Mouse (Mus musculus) erythroid progenitor cell, adult 5-6 weeks (primary cell): ENCODE results near the gene Gm13288. TPM values are rescaled to one million over a fixed set of nuclear protein-coding genes. Genes with fewer than 3 reads are reported as not detected.

Experiments used
- total RNA-seq, 2 experiments: library from RNA; stranded (forward) in 1 of 2; stranded (reverse) in 1 of 2; fragments of 150-400 nt in 1 of 2; fragments of 186-747, 209-891 nt in 1 of 2; gene quantifications; 2 replicates each; pipeline versions ENCODE4 v1.2.3 to v1.2.4; 2015 to 2017; ENCODE audit warnings: low replicate concordance in 2 of 2

Gm13288 gene
- total RNA-seq, 2 experiments from 2014 or later = not detected

Other genes with a start within 250 kb of the Gm13288 start
Only the 30 nearest of the 31 such genes appear.
- not detected in 2 replicates for gene Ifna14, start 233.7 kb upstream of the Gm13288 start, total RNA-seq (2015; ENCODE audit: low replicate concordance)
- not detected in 2 replicates for gene Ifna14, start 233.7 kb upstream of the Gm13288 start, total RNA-seq (2017; ENCODE audit: low replicate concordance)
- not detected in 2 replicates for gene Ifna9, start 213.1 kb upstream of the Gm13288 start, total RNA-seq (2015; ENCODE audit: low replicate concordance)
- gene Ifna9, start 213.1 kb upstream of the Gm13288 start, total RNA-seq (2017; ENCODE audit: low replicate concordance) = not detected in 2 replicates
- not detected in 2 replicates for gene Ifna12, start 202.2 kb upstream of the Gm13288 start, total RNA-seq (2015; ENCODE audit: low replicate concordance)
- gene Ifna12, start 202.2 kb upstream of the Gm13288 start, total RNA-seq (2017; ENCODE audit: low replicate concordance) = not detected in 2 replicates
- gene C87499, start 171.1 kb upstream of the Gm13288 start, total RNA-seq (2015; ENCODE audit: low replicate concordance) = not detected in 2 replicates
- not detected in 2 replicates for gene C87499, start 171.1 kb upstream of the Gm13288 start, total RNA-seq (2017; ENCODE audit: low replicate concordance)
- not detected in 2 replicates for gene Ifna13, start 161.1 kb upstream of the Gm13288 start, total RNA-seq (2015; ENCODE audit: low replicate concordance)
- gene Ifna13, start 161.1 kb upstream of the Gm13288 start, total RNA-seq (2017; ENCODE audit: low replicate concordance) = not detected in 2 replicates
- not detected in 2 replicates for gene Ifna16, start 128.6 kb upstream of the Gm13288 start, total RNA-seq (2015; ENCODE audit: low replicate concordance)
- not detected in 2 replicates for gene Ifna16, start 128.6 kb upstream of the Gm13288 start, total RNA-seq (2017; ENCODE audit: low replicate concordance)
- not detected in 2 replicates for gene Ifna2, start 121.6 kb upstream of the Gm13288 start, total RNA-seq (2015; ENCODE audit: low replicate concordance)
- not detected in 2 replicates for gene Ifna2, start 121.6 kb upstream of the Gm13288 start, total RNA-seq (2017; ENCODE audit: low replicate concordance)
- gene Ifnab, start 114.2 kb upstream of the Gm13288 start, total RNA-seq (2015; ENCODE audit: low replicate concordance) = not detected in 2 replicates
- gene Ifnab, start 114.2 kb upstream of the Gm13288 start, total RNA-seq (2017; ENCODE audit: low replicate concordance) = not detected in 2 replicates
- gene Gm26566, start 83.7 kb upstream of the Gm13288 start, total RNA-seq (2015; ENCODE audit: low replicate concordance) = not detected in 2 replicates
- 0.51 TPM in 1 of 2 replicates, not detected in the other for gene Gm26566, start 83.7 kb upstream of the Gm13288 start, total RNA-seq (2017; ENCODE audit: low replicate concordance)
- 20.1 and 22.0 TPM in 2 replicates for gene Klhl9, start 83.1 kb upstream of the Gm13288 start, total RNA-seq (2015; ENCODE audit: low replicate concordance)
- 21.1 and 31.8 TPM in 2 replicates for gene Klhl9, start 83.1 kb upstream of the Gm13288 start, total RNA-seq (2017; ENCODE audit: low replicate concordance)
- not detected in 2 replicates for gene Gm13271, start 50.7 kb upstream of the Gm13288 start, total RNA-seq (2015; ENCODE audit: low replicate concordance)
- not detected in 2 replicates for gene Gm13271, start 50.7 kb upstream of the Gm13288 start, total RNA-seq (2017; ENCODE audit: low replicate concordance)
- gene Gm13283, start 45.4 kb upstream of the Gm13288 start, total RNA-seq (2015; ENCODE audit: low replicate concordance) = not detected in 2 replicates
- not detected in 2 replicates for gene Gm13283, start 45.4 kb upstream of the Gm13288 start, total RNA-seq (2017; ENCODE audit: low replicate concordance)
- not detected in 2 replicates for gene Gm13290, start 31.7 kb upstream of the Gm13288 start, total RNA-seq (2015; ENCODE audit: low replicate concordance)
- not detected in 2 replicates for gene Gm13290, start 31.7 kb upstream of the Gm13288 start, total RNA-seq (2017; ENCODE audit: low replicate concordance)
- not detected in 2 replicates for gene Gm13289, start 28.6 kb upstream of the Gm13288 start, total RNA-seq (2015; ENCODE audit: low replicate concordance)
- gene Gm13289, start 28.6 kb upstream of the Gm13288 start, total RNA-seq (2017; ENCODE audit: low replicate concordance) = not detected in 2 replicates
- not detected in 2 replicates for gene Gm13272, start 25.7 kb upstream of the Gm13288 start, total RNA-seq (2015; ENCODE audit: low replicate concordance)
- not detected in 2 replicates for gene Gm13272, start 25.7 kb upstream of the Gm13288 start, total RNA-seq (2017; ENCODE audit: low replicate concordance)
- gene Ifnz, start 23.4 kb upstream of the Gm13288 start, total RNA-seq (2015; ENCODE audit: low replicate concordance) = not detected in 2 replicates
- not detected in 2 replicates for gene Ifnz, start 23.4 kb upstream of the Gm13288 start, total RNA-seq (2017; ENCODE audit: low replicate concordance)
- not detected in 2 replicates for gene Gm13276, start 19.8 kb upstream of the Gm13288 start, total RNA-seq (2015; ENCODE audit: low replicate concordance)
- gene Gm13276, start 19.8 kb upstream of the Gm13288 start, total RNA-seq (2017; ENCODE audit: low replicate concordance) = not detected in 2 replicates
- not detected in 2 replicates for gene Gm13277, start 16.9 kb upstream of the Gm13288 start, total RNA-seq (2015; ENCODE audit: low replicate concordance)
- gene Gm13277, start 16.9 kb upstream of the Gm13288 start, total RNA-seq (2017; ENCODE audit: low replicate concordance) = not detected in 2 replicates
- gene Gm13278, start 14.0 kb upstream of the Gm13288 start, total RNA-seq (2015; ENCODE audit: low replicate concordance) = not detected in 2 replicates
- gene Gm13278, start 14.0 kb upstream of the Gm13288 start, total RNA-seq (2017; ENCODE audit: low replicate concordance) = not detected in 2 replicates
- not detected in 2 replicates for gene Gm13275, start 11.0 kb upstream of the Gm13288 start, total RNA-seq (2015; ENCODE audit: low replicate concordance)
- not detected in 2 replicates for gene Gm13275, start 11.0 kb upstream of the Gm13288 start, total RNA-seq (2017; ENCODE audit: low replicate concordance)
- not detected in 2 replicates for gene Gm13279, start 8.1 kb upstream of the Gm13288 start, total RNA-seq (2015; ENCODE audit: low replicate concordance)
- gene Gm13279, start 8.1 kb upstream of the Gm13288 start, total RNA-seq (2017; ENCODE audit: low replicate concordance) = not detected in 2 replicates
- not detected in 2 replicates for gene Gm13285, start 5.9 kb upstream of the Gm13288 start, total RNA-seq (2015; ENCODE audit: low replicate concordance)
- gene Gm13285, start 5.9 kb upstream of the Gm13288 start, total RNA-seq (2017; ENCODE audit: low replicate concordance) = not detected in 2 replicates
- gene Gm13287, start 2.3 kb upstream of the Gm13288 start, total RNA-seq (2015; ENCODE audit: low replicate concordance) = not detected in 2 replicates
- not detected in 2 replicates for gene Gm13287, start 2.3 kb upstream of the Gm13288 start, total RNA-seq (2017; ENCODE audit: low replicate concordance)
- not detected in 2 replicates for gene Ifna7, start 10.7 kb downstream of the Gm13288 start, total RNA-seq (2015; ENCODE audit: low replicate concordance)
- gene Ifna7, start 10.7 kb downstream of the Gm13288 start, total RNA-seq (2017; ENCODE audit: low replicate concordance) = not detected in 2 replicates
- not detected in 2 replicates for gene Ifna11, start 14.4 kb downstream of the Gm13288 start, total RNA-seq (2015; ENCODE audit: low replicate concordance)
- not detected in 2 replicates for gene Ifna11, start 14.4 kb downstream of the Gm13288 start, total RNA-seq (2017; ENCODE audit: low replicate concordance)
- not detected in 2 replicates for gene Ifna6, start 21.9 kb downstream of the Gm13288 start, total RNA-seq (2015; ENCODE audit: low replicate concordance)
- not detected in 2 replicates for gene Ifna6, start 21.9 kb downstream of the Gm13288 start, total RNA-seq (2017; ENCODE audit: low replicate concordance)
- gene Ifna5, start 30.0 kb downstream of the Gm13288 start, total RNA-seq (2015; ENCODE audit: low replicate concordance) = not detected in 2 replicates
- not detected in 2 replicates for gene Ifna5, start 30.0 kb downstream of the Gm13288 start, total RNA-seq (2017; ENCODE audit: low replicate concordance)
- gene Ifna4, start 36.3 kb downstream of the Gm13288 start, total RNA-seq (2015; ENCODE audit: low replicate concordance) = not detected in 2 replicates
- gene Ifna4, start 36.3 kb downstream of the Gm13288 start, total RNA-seq (2017; ENCODE audit: low replicate concordance) = not detected in 2 replicates
- not detected in 2 replicates for gene Ifna1, start 44.6 kb downstream of the Gm13288 start, total RNA-seq (2015; ENCODE audit: low replicate concordance)
- gene Ifna1, start 44.6 kb downstream of the Gm13288 start, total RNA-seq (2017; ENCODE audit: low replicate concordance) = not detected in 2 replicates
- gene Ifne, start 74.7 kb downstream of the Gm13288 start, total RNA-seq (2015; ENCODE audit: low replicate concordance) = not detected in 2 replicates
- not detected in 2 replicates for gene Ifne, start 74.7 kb downstream of the Gm13288 start, total RNA-seq (2017; ENCODE audit: low replicate concordance)